Comparison of ENCODE assay signal across 8 mouse cellular contexts in the genomic region with DNA sequence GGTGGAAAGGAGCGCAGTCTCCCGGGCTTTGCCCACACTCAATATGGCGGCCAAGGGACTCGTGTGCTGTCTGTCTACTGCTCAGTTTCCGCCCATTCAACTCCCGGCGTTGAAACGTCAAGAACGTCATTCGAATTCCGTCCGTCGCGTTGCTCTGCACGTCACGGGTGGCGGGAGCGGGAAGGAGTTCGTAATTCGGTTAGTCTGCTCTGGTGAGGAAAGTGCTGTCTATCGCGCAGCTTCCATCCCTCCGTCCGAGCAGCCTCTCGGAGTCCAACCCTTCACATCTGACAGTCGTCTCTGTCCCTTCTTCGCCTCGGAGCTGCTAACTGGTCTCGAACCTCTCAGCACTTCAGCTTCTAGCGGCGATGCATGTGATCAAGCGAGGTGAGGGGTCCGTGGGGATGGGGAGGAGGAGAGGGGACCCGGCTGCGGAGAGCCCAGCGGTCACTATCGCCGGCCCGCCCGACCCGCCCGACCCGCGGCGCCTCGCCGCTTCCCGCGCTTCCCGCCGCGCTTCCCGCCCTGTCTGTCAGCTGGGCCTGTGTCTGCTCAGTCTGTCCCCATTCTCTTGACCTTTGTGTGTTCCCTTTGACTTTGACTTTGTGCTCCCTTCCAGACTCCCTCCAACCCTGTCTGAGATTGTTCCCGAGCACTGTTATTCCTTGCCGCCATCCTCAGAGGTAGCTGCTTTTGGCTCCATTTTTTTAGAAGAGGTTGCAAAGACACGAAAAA. TPM values are rescaled to one million over a fixed set of nuclear protein-coding genes. Genes with fewer than 3 reads are reported as not detected.
A peak's percentile ranks its signal among the peaks of the same experiment; 100 is the strongest.
DNase-seq lines count a peak whose midpoint lies in the region; ATAC-seq and TF ChIP-seq lines count a peak whose summit lies in the region.

A gene (plus strand): TSS at position 39 of the 735 bp plus-strand sequence.

- H3K27ac ChIP-seq in cortical plate, adult 2 months (ENCODE audit: insufficient read depth, low read length) = no peak within 1 kb of the TSS

- peak; percentile 99 for ATAC-seq in activated CD4-positive, CD25-positive, alpha-beta regulatory T cell, adult 4 months

- H3K4me3 ChIP-seq in cortical plate, adult 2 months (ENCODE audit: insufficient read depth, low read length) = peak within 1 kb of the TSS; percentile 53
- peak within 1 kb of the TSS; percentile 96 for H3K4me3 ChIP-seq in megakaryocyte, embryonic 14.5 days (replicated peaks)

- peaks cover 39% of the 10 kb centered on the region for H3K36me3 ChIP-seq in megakaryocyte, embryonic 14.5 days (replicated peaks; ENCODE audit: low read length)

- peak; percentile 86 to 89 for DNase-seq in gastrocnemius, adult 8-10 months (ENCODE audit: low spot score in 2 of 2)
- peak; percentile 97 for DNase-seq in hindlimb bud, embryonic 11.5 days (ENCODE audit: extremely low spot score, low read depth, low spot score)
- peak; percentile 95 to 96 for DNase-seq in left cerebral cortex, adult 8-10 months (ENCODE audit: low spot score in 2 of 2)
- peak; percentile 98 for DNase-seq in right cerebral cortex, postnatal 10 days (ENCODE audit: low spot score in 2 of 2)
- DNase-seq in urinary bladder, postnatal 25 days (ENCODE audit: low spot score) = peak; percentile 85

- TF ChIP-seq POLR2A in cortical plate, adult 2 months (IDR thresholded peaks at IDR 0.05; ENCODE audit: extremely low read depth, insufficient read depth, low read length) = peak; percentile 23; the same call in 1 of the 2 replicates

- H3K4me1 ChIP-seq in cortical plate, adult 2 months (ENCODE audit: control insufficient read depth, insufficient read depth, low read length) = no peaks in the 10 kb centered on the region
- peaks cover 27% of the 10 kb centered on the region for H3K4me1 ChIP-seq in megakaryocyte, embryonic 14.5 days

- H3K27me3 ChIP-seq in megakaryocyte, embryonic 14.5 days (replicated peaks) = no peaks in the 10 kb centered on the region

- no peaks in the 10 kb centered on the region for H3K9me3 ChIP-seq in megakaryocyte, embryonic 14.5 days

- no peak for TF ChIP-seq CTCF in cortical plate, adult 2 months (IDR thresholded peaks at IDR 0.05; ENCODE audit: extremely low read depth, insufficient read depth, low read length)

RNA-seq across cellular contexts. Expression of the gene that starts here (rescaled TPM):
- 10 to 100 TPM; 82.6 to 87.8 TPM for polyA plus RNA-seq in activated CD4-positive, CD25-positive, alpha-beta regulatory T cell, adult 4 months (2017; shearing (Covaris generic))
- polyA plus RNA-seq in cortical plate, adult 2 months (2012; rRNA removed) = 11.0 and 12.5 TPM in 2 replicates
- 10 to 100 TPM; 16.9 to 19.9 (median 17.9) TPM for total RNA-seq in gastrocnemius, adult 8-10 months (2022)
- 10 to 100 TPM; 12.1 to 14.6 (median 13.2) TPM for total RNA-seq in left cerebral cortex, adult 8-10 months (2022)
- polyA plus RNA-seq in megakaryocyte, embryonic 14.5 days (2012; ENCODE audit: insufficient read depth, low replicate concordance) = 13.8 and 46.6 TPM in 2 replicates
